In the genomic region with DNA sequence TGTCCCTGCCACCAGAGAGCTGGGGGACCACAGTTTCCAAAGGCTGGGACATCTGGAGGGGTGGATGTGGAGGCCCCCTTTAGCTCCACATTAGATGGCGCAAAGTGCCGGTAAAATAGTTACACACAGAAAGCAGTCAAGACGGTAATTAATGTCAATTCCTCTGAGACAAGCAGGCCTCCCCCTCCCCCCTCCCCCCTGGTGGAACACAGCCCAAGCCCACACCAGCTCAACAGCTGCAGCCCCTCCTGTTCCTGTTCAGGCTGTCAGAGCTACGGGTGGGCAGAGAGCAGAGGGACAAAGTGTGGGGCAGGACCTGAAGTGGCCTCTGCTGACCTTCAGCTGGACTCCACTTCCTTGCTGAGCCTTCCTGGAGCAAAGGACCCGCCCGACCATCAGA, we compare ENCODE assay signal across 8 mouse cellular contexts. TPM values are rescaled to one million over a fixed set of nuclear protein-coding genes. Genes with fewer than 3 reads are reported as not detected.
DNase-seq lines count a peak whose midpoint lies in the region; ATAC-seq and TF ChIP-seq lines count a peak whose summit lies in the region.

No protein-coding gene starts in this region.

- peak; percentile 32 for DNase-seq in adrenal gland, adult 2 months
- no peak for DNase-seq in adrenal gland, adult 18-20 months (ENCODE audit: low spot score in 2 of 2)
- peak; percentile 67 for DNase-seq in kidney, postnatal 0 days (ENCODE audit: low spot score)
- DNase-seq in neural tube, embryonic 10.5 days (ENCODE audit: extremely low spot score, low spot score): peak; percentile 59
- DNase-seq in c-Kit-positive CD71-positive TER-119-positive erythroid progenitor cells, embryonic 14.5 days (ENCODE audit: low spot score): no peak
- DNase-seq in testis, postnatal 14 days (ENCODE audit: low spot score): no peak
- DNase-seq in frontal cortex, postnatal 25 days (ENCODE audit: low spot score in 2 of 2): no peak

- no peak for TF ChIP-seq CTCF in kidney, postnatal 0 days (IDR thresholded peaks at IDR 0.05; ENCODE audit: low read depth)

- no peak overlapping the region for H3K4me3 ChIP-seq in forebrain, embryonic 15.5 days
- no peak overlapping the region for H3K4me3 ChIP-seq in kidney, postnatal 0 days (replicated peaks; ENCODE audit: low read depth, low read length)

- H3K27me3 ChIP-seq in forebrain, embryonic 15.5 days: no peaks in the 10 kb centered on the region
- H3K27me3 ChIP-seq in kidney, postnatal 0 days (ENCODE audit: insufficient read depth, low read length): no peaks in the 10 kb centered on the region

- ATAC-seq in forebrain, embryonic 15.5 days (replicated peaks): no peak
- no peak for ATAC-seq in kidney, postnatal 0 days (replicated peaks; ENCODE audit: low FRiP score, low read depth)

- peak overlapping the region; percentile 44 for H3K27ac ChIP-seq in forebrain, embryonic 15.5 days (replicated peaks)
- 0 out of 2 replicates have a peak overlapping the region, but pooled peaks have one; percentile 8 for H3K27ac ChIP-seq in kidney, postnatal 0 days

- peaks cover 32% of the 10 kb centered on the region for H3K4me1 ChIP-seq in forebrain, embryonic 15.5 days
- H3K4me1 ChIP-seq in kidney, postnatal 0 days (replicated peaks; ENCODE audit: insufficient read depth, low read length): peaks cover 13% of the 10 kb centered on the region; the same call in 1 of the 2 replicates

- H3K36me3 ChIP-seq in forebrain, embryonic 15.5 days: no peaks in the 10 kb centered on the region
- no peaks in the 10 kb centered on the region for H3K36me3 ChIP-seq in kidney, postnatal 0 days (ENCODE audit: insufficient read depth, low read length)

- peak overlapping the region; percentile 9; the same call in 1 of the 2 replicates for H3K4me2 ChIP-seq in forebrain, embryonic 15.5 days (replicated peaks)
- peak overlapping the region; percentile 13; the same call in 1 of the 2 replicates for H3K4me2 ChIP-seq in kidney, postnatal 0 days (ENCODE audit: low read length)

- no peak overlapping the region for H3K9ac ChIP-seq in forebrain, embryonic 15.5 days (replicated peaks)
- H3K9ac ChIP-seq in kidney, postnatal 0 days (ENCODE audit: low read depth, low read length): no peak overlapping the region

- H3K9me3 ChIP-seq in forebrain, embryonic 15.5 days: no peaks in the 10 kb centered on the region
- H3K9me3 ChIP-seq in kidney, postnatal 0 days (replicated peaks; ENCODE audit: low read length): no peaks in the 10 kb centered on the region

- 21% methylated on average over 6 of the region's 6 CpGs for WGBS in forebrain, embryonic 15.5 days
- WGBS in kidney, postnatal 0 days: 7% methylated on average over 6 of the region's 6 CpGs

RNA-seq across cellular contexts. Expression of a gene that starts 2.7 kb away (rescaled TPM):
- total RNA-seq in adrenal gland, adult 2 months (2021): 10 to 100 TPM; 30.2 to 40.3 TPM
- polyA plus RNA-seq in adrenal gland, adult 2 months (2012; rRNA removed): 22.9 and 25.6 TPM in 2 replicates
- total RNA-seq in adrenal gland, adult 18-20 months (2021): 10 to 100 TPM; 26.2 to 38.9 TPM
- polyA plus RNA-seq in forebrain, embryonic 15.5 days (2015; fragmentation: Nextera tagmentation; extraction: Ambion mirVana): 56.3 and 59.4 TPM in 2 replicates
- 32.3 and 37.8 TPM in 2 replicates for polyA plus RNA-seq in kidney, postnatal 0 days (2015; fragmentation: Nextera tagmentation; extraction: Ambion mirVana)

Comparison
In these comparisons a context has a peak if more than half of its experiments do, and no peak if none do; other contexts are left out.
1. DNase-seq: peak in adrenal gland, adult 2 months (single experiment), kidney, postnatal 0 days (single experiment) and neural tube, embryonic 10.5 days (single experiment); none in adrenal gland, adult 18-20 months (0 of 2), c-Kit-positive CD71-positive TER-119-positive erythroid progenitor cells, embryonic 14.5 days (single experiment), testis, postnatal 14 days (single experiment) and frontal cortex, postnatal 25 days (0 of 2).